Mouse (Mus musculus) layer of hippocampus, adult 8-10 months (tissue): ENCODE data around the gene Dph2. TPM values are rescaled to one million over a fixed set of nuclear protein-coding genes. Genes with fewer than 3 reads are reported as not detected.

Experiments
- DNase-seq, 2 experiments: peaks; one replicate each; pipeline ENCODE4 v3.0.0; 2022; ENCODE audit warnings: low spot score in 2 of 2
- total RNA-seq, 4 experiments: library from RNA; stranded (reverse); gene quantifications; 2 replicates each; pipeline ENCODE4 v1.2.4; 2022

The Dph2 gene
- total RNA-seq, 4 experiments from 2014 or later = 9.0 to 11.5 (median 11.0) TPM

DNA sequence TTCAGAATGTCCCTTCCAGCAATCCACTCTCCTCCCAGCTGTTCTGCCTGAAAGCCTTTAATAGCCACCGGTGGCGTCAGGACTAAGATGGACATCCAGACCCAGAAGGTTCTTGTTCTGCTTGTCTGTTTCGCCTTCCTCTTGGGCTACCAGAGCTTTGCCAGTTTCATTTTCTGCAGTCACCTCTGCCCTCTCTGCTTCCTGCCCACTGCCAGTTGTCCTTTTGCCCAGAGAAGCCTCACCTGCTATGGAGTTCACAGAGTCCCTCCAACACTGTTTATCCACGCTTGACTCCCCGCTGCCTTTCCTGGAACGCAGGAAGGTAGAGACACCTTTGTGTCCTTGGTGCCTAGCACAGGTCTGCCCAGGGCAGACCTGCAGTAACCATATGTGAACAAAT is 52.5 kb downstream of the Dph2 start:
- no peak for DNase-seq

Other genes with a start within 250 kb of the Dph2 start
- 10 to 100 TPM; 38.0 to 39.9 (median 39.4) TPM for gene Dmap1, start 209.8 kb downstream of the Dph2 start, total RNA-seq
- gene Gm12845, start 167.6 kb downstream of the Dph2 start, total RNA-seq = not detected
- gene Klf17, start 126.4 kb downstream of the Dph2 start, total RNA-seq = not detected
- gene Slc6a9, start 57.5 kb downstream of the Dph2 start, total RNA-seq = 10 to 100 TPM; 41.8 to 48.9 (median 44.4) TPM
- 1 to 10 TPM in 1 of 4 experiments, under 1 TPM in 3; 0.72 to 1.1 (median 0.83) TPM for gene Ccdc24, start 19.5 kb downstream of the Dph2 start, total RNA-seq
- 10 to 100 TPM; 59.6 to 64.5 (median 63.4) TPM for gene B4galt2, start 8.5 kb downstream of the Dph2 start, total RNA-seq
- gene Atp6v0b, start 4.7 kb downstream of the Dph2 start, total RNA-seq = 100 to 1,000 TPM; 406 to 438 (median 423) TPM
- gene Ipo13, start 23.0 kb upstream of the Dph2 start, total RNA-seq = 100 to 1,000 TPM; 127 to 140 (median 130) TPM
- gene Artn, start 37.7 kb upstream of the Dph2 start, total RNA-seq = 1 to 10 TPM; 1.5 to 2.2 (median 1.9) TPM
- 10 to 100 TPM; 38.4 to 49.5 (median 44.6) TPM for gene St3gal3, start 242.9 kb upstream of the Dph2 start, total RNA-seq